Mouse (Mus musculus) forebrain, embryonic 16.5 days (tissue): ENCODE results near the gene Gm12216. TPM values are rescaled to one million over a fixed set of nuclear protein-coding genes. Genes with fewer than 3 reads are reported as not detected.

Source experiments
- ATAC-seq: fragments of 200-750 bp; cut with Nextera tagmentation; 2 replicates; pipeline ENCODE4 v1.8.0; 2017; ENCODE audit warnings: mild to moderate bottlenecking, moderate library complexity
- H3K27ac ChIP-seq: fragments of 300-500 bp; sonication (generic); 2 replicates; pipeline ENCODE4 v1.5.1; 2014; ENCODE audit warnings: low read length, control low read depth
- H3K27me3 ChIP-seq: fragments of 300-500 bp; sonication (generic); replicated peaks from 2 replicates; pipeline ENCODE4 v1.6.1; 2014; ENCODE audit warnings: low read length; ENCODE audit not compliant: control insufficient read depth, insufficient read depth
- H3K36me3 ChIP-seq: fragments of 300-500 bp; sonication (generic); 2 replicates; pipeline ENCODE4 v1.6.1; 2014; ENCODE audit not compliant: control insufficient read depth, insufficient read depth
- H3K4me1 ChIP-seq: fragments of 300-500 bp; sonication (generic); replicated peaks from 2 replicates; pipeline ENCODE4 v1.6.1; 2014; ENCODE audit warnings: low read length; ENCODE audit not compliant: control insufficient read depth, insufficient read depth
- H3K4me2 ChIP-seq: fragments of 300-500 bp; sonication (generic); 2 replicates; pipeline ENCODE4 v1.6.1; 2014; ENCODE audit warnings: mild to moderate bottlenecking, low read length, control low read depth
- H3K4me3 ChIP-seq: fragments of 300-500 bp; sonication (generic); replicated peaks from 2 replicates; pipeline ENCODE4 v1.5.1; 2014; ENCODE audit warnings: mild to moderate bottlenecking, low read length, control low read depth
- H3K9ac ChIP-seq: fragments of 300-500 bp; sonication (generic); replicated peaks from 2 replicates; pipeline ENCODE4 v1.6.1; 2014; ENCODE audit warnings: low read depth, low read length, control low read depth
- H3K9me3 ChIP-seq: fragments of 300-500 bp; sonication (generic); 2 replicates; pipeline ENCODE4 v1.6.1; 2016; ENCODE audit warnings: low read length; ENCODE audit not compliant: control insufficient read depth
- WGBS: fragments of 180-500 bp; shearing (Covaris S2); extraction: QIAGEN DNeasy Blood & Tissue Kit; methylation state at CpG from one replicate; pipeline ENCODE4 v1.1.7; 2014; 5-methylcytosine and 5-hydroxymethylcytosine counted together
- polyA plus RNA-seq: library from polyadenylated mRNA; unstranded; fragments of >200 nt; fragmentation: Nextera tagmentation; extraction: Ambion mirVana; gene quantifications from 2 replicates; pipeline ENCODE4 v1.2.1, GENCODE M21; 2015

The Gm12216 gene
- polyA plus RNA-seq, 1 experiment from 2014 or later = 0.39 TPM

GRCm38 (mm10) chr11:53792986-53793385, 66.1 kb downstream of the Gm12216 start:
- no peak overlapping the region for H3K27ac ChIP-seq
- no peak; the same call in 1 of the 2 replicates for ATAC-seq
- WGBS = 53% methylated on average over 3 of the region's 3 CpGs
- H3K36me3 ChIP-seq = no peaks in the 10 kb centered on the region
- H3K4me3 ChIP-seq = no peak overlapping the region
- no peaks in the 10 kb centered on the region for H3K9me3 ChIP-seq
- no peaks in the 10 kb centered on the region for H3K4me1 ChIP-seq
- no peaks in the 10 kb centered on the region for H3K27me3 ChIP-seq
- no peak overlapping the region for H3K4me2 ChIP-seq
- no peak overlapping the region for H3K9ac ChIP-seq

- Histone ChIP-seq H3K4me2 (no peak overlapping the region), H3K9me3 (no peaks in the 10 kb centered on the region), H3K4me1 (no peaks in the 10 kb centered on the region), H3K27me3 (no peaks in the 10 kb centered on the region), H3K27ac (no peak overlapping the region), H3K4me3 (no peak overlapping the region), H3K36me3 (no peaks in the 10 kb centered on the region), H3K9ac (no peak overlapping the region)
- 56% methylated on average over 3 of the region's 3 CpGs for WGBS
- ATAC-seq = no peak
Measured at GRCm38 (mm10) chr11:53789277-53789676, 69.8 kb downstream of the Gm12216 start.

- no peak for ATAC-seq
- Histone ChIP-seq H3K4me3 (no peak overlapping the region), H3K9me3 (no peaks in the 10 kb centered on the region), H3K36me3 (no peaks in the 10 kb centered on the region), H3K9ac (no peak overlapping the region), H3K4me2 (no peak overlapping the region), H3K27ac (no peak overlapping the region), H3K27me3 (no peaks in the 10 kb centered on the region), H3K4me1 (no peaks in the 10 kb centered on the region)
- 81% methylated on average over 8 of the region's 8 CpGs for WGBS
Measured at GRCm38 (mm10) chr11:53788196-53788595, 70.9 kb downstream of the Gm12216 start.

GRCm38 (mm10) chr11:53786058-53787031, 72.7 kb downstream of the Gm12216 start:
- Histone ChIP-seq H3K9ac (no peak overlapping the region), H3K36me3 (no peaks in the 10 kb centered on the region), H3K27ac (no peak overlapping the region), H3K4me3 (no peak overlapping the region), H3K9me3 (no peaks in the 10 kb centered on the region), H3K4me2 (no peak overlapping the region), H3K4me1 (no peaks in the 10 kb centered on the region), H3K27me3 (no peaks in the 10 kb centered on the region)
- 86% methylated on average over 13 of the region's 13 CpGs for WGBS
- no peak for ATAC-seq

- Histone ChIP-seq H3K27ac (no peak overlapping the region), H3K36me3 (no peaks in the 10 kb centered on the region), H3K4me3 (no peak overlapping the region), H3K4me1 (no peaks in the 10 kb centered on the region), H3K4me2 (no peak overlapping the region), H3K9ac (no peak overlapping the region), H3K9me3 (no peaks in the 10 kb centered on the region), H3K27me3 (no peaks in the 10 kb centered on the region)
- no peak for ATAC-seq
- 84% methylated on average over 3 of the region's 3 CpGs for WGBS
Measured at GRCm38 (mm10) chr11:53785311-53785936, 73.6 kb downstream of the Gm12216 start.

- no peak for ATAC-seq
- no peaks in the 10 kb centered on the region for H3K9me3 ChIP-seq
- WGBS = 90% methylated on average over 9 of the region's 9 CpGs
- H3K4me3 ChIP-seq = no peak overlapping the region
- no peaks in the 10 kb centered on the region for H3K4me1 ChIP-seq
- no peak overlapping the region for H3K27ac ChIP-seq
- no peaks in the 10 kb centered on the region for H3K27me3 ChIP-seq
- H3K36me3 ChIP-seq = no peaks in the 10 kb centered on the region
- H3K9ac ChIP-seq = no peak overlapping the region
- no peak overlapping the region for H3K4me2 ChIP-seq
Measured at GRCm38 (mm10) chr11:53783288-53783687, 75.8 kb downstream of the Gm12216 start.

GRCm38 (mm10) chr11:53781964-53782363, 77.1 kb downstream of the Gm12216 start:
- Histone ChIP-seq H3K4me2 (no peak overlapping the region), H3K27ac (no peak overlapping the region), H3K9ac (no peak overlapping the region), H3K36me3 (no peaks in the 10 kb centered on the region), H3K4me3 (no peak overlapping the region), H3K9me3 (no peaks in the 10 kb centered on the region), H3K27me3 (no peaks in the 10 kb centered on the region), H3K4me1 (no peaks in the 10 kb centered on the region)
- WGBS = 96% methylated on average over 7 of the region's 7 CpGs
- ATAC-seq = no peak

GRCm38 (mm10) chr11:53781201-53781775, 77.8 kb downstream of the Gm12216 start:
- H3K27me3 ChIP-seq = no peaks in the 10 kb centered on the region
- H3K4me2 ChIP-seq = no peak overlapping the region
- ATAC-seq = no peak
- no peaks in the 10 kb centered on the region for H3K9me3 ChIP-seq
- H3K36me3 ChIP-seq = no peaks in the 10 kb centered on the region
- WGBS = 88% methylated on average over 4 of the region's 4 CpGs
- H3K4me1 ChIP-seq = no peaks in the 10 kb centered on the region
- no peak overlapping the region for H3K27ac ChIP-seq
- H3K4me3 ChIP-seq = no peak overlapping the region
- no peak overlapping the region for H3K9ac ChIP-seq

GRCm38 (mm10) chr11:53780262-53780661, 78.8 kb downstream of the Gm12216 start:
- Histone ChIP-seq H3K27me3 (no peaks in the 10 kb centered on the region), H3K4me3 (no peak overlapping the region), H3K4me2 (no peak overlapping the region), H3K9ac (no peak overlapping the region), H3K36me3 (no peaks in the 10 kb centered on the region), H3K4me1 (no peaks in the 10 kb centered on the region), H3K9me3 (no peaks in the 10 kb centered on the region), H3K27ac (no peak overlapping the region)
- ATAC-seq = no peak
- 65% methylated on average over 3 of the region's 3 CpGs for WGBS
